Mouse (Mus musculus) kidney, embryonic 14.5 days (tissue): Measurements from ENCODE around the gene Tarbp2. TPM values are rescaled to one million over a fixed set of nuclear protein-coding genes. Genes with fewer than 3 reads are reported as not detected.

Experiments
- ATAC-seq: fragments of 200-750 bp; cut with Nextera tagmentation; 2 replicates; pipeline ENCODE4 v1.8.0; 2017; ENCODE audit warnings: moderate number of reproducible peaks, mild to moderate bottlenecking, moderate TSS enrichment, moderate library complexity; ENCODE audit not compliant: low FRiP score, low TSS enrichment
- H3K27ac ChIP-seq: fragments of 300-500 bp; sonication (generic); 2 replicates; pipeline ENCODE4 v1.5.1; 2014; ENCODE audit warnings: low read depth, mild to moderate bottlenecking, low read length, moderate library complexity, mixed read lengths
- H3K27me3 ChIP-seq: fragments of 300-500 bp; sonication (generic); 2 replicates; pipeline ENCODE4 v1.6.1; 2014; ENCODE audit warnings: mild to moderate bottlenecking, low read length; ENCODE audit not compliant: control insufficient read depth, insufficient read depth
- H3K36me3 ChIP-seq: fragments of 300-500 bp; sonication (generic); 2 replicates; pipeline ENCODE4 v1.6.1; 2014; ENCODE audit warnings: low read length, mixed read lengths; ENCODE audit not compliant: control insufficient read depth, insufficient read depth
- H3K4me1 ChIP-seq: fragments of 300-500 bp; sonication (generic); 2 replicates; pipeline ENCODE4 v1.6.1; 2014; ENCODE audit warnings: low read length, mixed read lengths; ENCODE audit not compliant: control insufficient read depth, insufficient read depth
- H3K4me2 ChIP-seq: fragments of 300-500 bp; sonication (generic); replicated peaks from 2 replicates; pipeline ENCODE4 v1.6.1; 2014; ENCODE audit warnings: low read depth, mild to moderate bottlenecking, low read length
- H3K4me3 ChIP-seq: fragments of 300-500 bp; sonication (generic); 2 replicates; pipeline ENCODE4 v1.5.1; 2014; ENCODE audit warnings: mild to moderate bottlenecking, low read length
- H3K9ac ChIP-seq: fragments of 300-500 bp; sonication (generic); 2 replicates; pipeline ENCODE4 v1.6.1; 2014; ENCODE audit warnings: low read depth, mild to moderate bottlenecking, low read length, moderate library complexity
- H3K9me3 ChIP-seq: fragments of 300-500 bp; sonication (generic); 2 replicates; pipeline ENCODE4 v1.6.1; 2016; ENCODE audit warnings: low read length; ENCODE audit not compliant: control insufficient read depth
- WGBS: fragments of 180-500 bp; shearing (Covaris S2); extraction: QIAGEN DNeasy Blood & Tissue Kit; methylation state at CpG from one replicate; pipeline ENCODE4 v1.1.7; 2014; 5-methylcytosine and 5-hydroxymethylcytosine counted together
- polyA plus RNA-seq: library from polyadenylated mRNA; unstranded; fragments of >200 nt; fragmentation: Nextera tagmentation; extraction: Ambion mirVana; gene quantifications from 2 replicates; pipeline ENCODE4 v1.2.1, GENCODE M21; 2014

Tarbp2 gene
- polyA plus RNA-seq, 1 experiment from 2014 or later: 89.1 TPM

DNA sequence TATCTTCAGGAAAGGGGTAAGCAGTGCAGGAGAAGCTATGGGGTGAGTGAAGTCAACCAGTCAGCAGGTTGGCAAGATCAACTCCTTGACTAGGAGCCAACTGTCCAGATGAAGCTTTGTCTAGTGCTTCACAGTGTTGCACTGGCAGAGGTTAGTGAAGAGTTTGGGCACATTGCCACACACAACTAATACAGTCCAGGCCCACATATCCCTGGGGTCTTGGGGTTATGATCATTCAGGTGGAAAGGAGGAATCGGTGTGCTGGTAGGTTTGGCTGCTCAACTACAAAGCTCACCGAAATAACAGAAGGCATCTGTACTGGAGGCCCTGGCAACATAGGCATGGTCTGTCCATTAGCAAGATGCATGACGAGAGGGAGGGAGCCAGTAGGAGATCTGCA, 29.5 kb downstream of the Tarbp2 start:
- H3K4me3 ChIP-seq: no peak overlapping the region
- peaks cover 50% of the 10 kb centered on the region for H3K36me3 ChIP-seq
- ATAC-seq: no peak
- H3K4me2 ChIP-seq: no peak overlapping the region
- no peaks in the 10 kb centered on the region for H3K9me3 ChIP-seq
- H3K4me1 ChIP-seq: no peaks in the 10 kb centered on the region
- no peaks in the 10 kb centered on the region for H3K27me3 ChIP-seq
- H3K9ac ChIP-seq: no peak overlapping the region
- H3K27ac ChIP-seq: no peak overlapping the region
- WGBS: 90% methylated on average over 3 of the region's 3 CpGs

GRCm38 (mm10) chr15:102552599-102552998, 34.6 kb downstream of the Tarbp2 start:
- Histone ChIP-seq H3K9ac (no peak overlapping the region), H3K4me1 (no peaks in the 10 kb centered on the region), H3K4me2 (no peak overlapping the region), H3K27me3 (no peaks in the 10 kb centered on the region), H3K27ac (no peak overlapping the region), H3K9me3 (no peaks in the 10 kb centered on the region), H3K4me3 (no peak overlapping the region), H3K36me3 (peaks cover 56% of the 10 kb centered on the region)
- ATAC-seq: no peak
- 96% methylated on average over 5 of the region's 5 CpGs for WGBS

DNA sequence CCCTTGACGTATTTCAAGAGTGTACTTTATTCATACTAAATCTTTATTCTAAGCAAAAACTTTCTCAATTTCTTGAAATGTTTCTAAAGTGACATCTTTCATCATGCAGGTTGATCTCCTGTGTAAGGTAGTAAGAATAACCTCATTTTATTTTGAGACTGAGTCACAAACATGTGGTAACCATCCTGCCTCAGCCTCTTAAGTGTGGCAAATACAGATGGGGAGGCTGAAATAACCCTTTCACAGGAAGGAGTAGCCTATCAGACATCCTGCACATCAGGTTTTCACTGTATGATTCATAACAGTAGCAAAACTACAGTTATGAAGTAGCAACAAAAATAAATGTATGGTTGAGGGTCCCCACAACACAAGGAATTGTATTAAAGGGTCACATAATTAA, 37.6 kb downstream of the Tarbp2 start:
- 98% methylated on average over 1 of the region's 1 CpGs for WGBS
- Histone ChIP-seq H3K27me3 (no peaks in the 10 kb centered on the region), H3K4me3 (no peak overlapping the region), H3K9me3 (no peaks in the 10 kb centered on the region), H3K4me1 (no peaks in the 10 kb centered on the region), H3K36me3 (peaks cover 51% of the 10 kb centered on the region), H3K9ac (no peak overlapping the region), H3K4me2 (no peak overlapping the region), H3K27ac (no peak overlapping the region)
- no peak for ATAC-seq

DNA sequence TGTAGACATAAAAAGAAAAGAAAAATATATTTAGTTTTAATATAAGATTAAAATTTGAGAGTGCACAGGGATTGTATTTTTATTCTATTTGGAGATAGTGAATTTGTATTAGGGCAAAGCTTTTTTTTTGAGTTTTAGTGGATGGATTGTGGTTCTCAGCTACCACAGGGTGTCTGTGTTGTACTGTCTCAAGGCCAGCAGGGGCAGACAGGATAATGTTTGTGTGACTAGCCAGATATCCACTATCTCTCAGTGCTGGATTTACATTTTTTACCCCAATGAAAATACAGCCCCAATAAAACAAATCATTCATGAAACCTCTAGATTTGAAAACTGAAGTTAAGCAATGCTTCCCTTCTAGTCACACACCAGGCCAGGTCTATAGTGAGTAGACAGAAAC, 39.6 kb downstream of the Tarbp2 start:
- H3K4me3 ChIP-seq: no peak overlapping the region
- H3K27me3 ChIP-seq: no peaks in the 10 kb centered on the region
- no peak overlapping the region for H3K9ac ChIP-seq
- H3K27ac ChIP-seq: no peak overlapping the region
- no peaks in the 10 kb centered on the region for H3K9me3 ChIP-seq
- H3K4me1 ChIP-seq: no peaks in the 10 kb centered on the region
- peaks cover 39% of the 10 kb centered on the region for H3K36me3 ChIP-seq
- no peak for ATAC-seq
- H3K4me2 ChIP-seq: no peak overlapping the region

DNA sequence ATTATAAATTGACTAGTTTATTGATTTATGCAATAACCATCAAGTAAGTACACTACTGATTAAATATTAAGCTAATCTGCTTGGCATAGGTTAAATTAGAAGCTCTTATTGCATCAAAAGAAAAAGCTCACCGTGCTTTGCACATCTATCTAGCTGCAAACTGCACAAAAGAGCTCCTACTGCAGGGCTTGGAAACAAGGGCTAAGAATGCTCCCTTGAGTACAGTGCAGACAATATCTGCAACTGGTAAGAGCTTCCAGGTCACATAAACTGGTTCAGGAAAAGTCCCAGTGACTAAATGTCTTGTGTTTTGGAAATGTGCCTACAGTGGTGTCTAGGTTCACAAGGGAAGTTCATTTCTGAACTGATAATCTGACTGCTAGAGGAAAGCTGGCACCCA, 44.5 kb downstream of the Tarbp2 start:
- WGBS: 93% methylated on average over 1 of the region's 1 CpGs
- Histone ChIP-seq H3K27ac (no peak overlapping the region), H3K9me3 (no peaks in the 10 kb centered on the region), H3K4me3 (no peak overlapping the region), H3K4me2 (no peak overlapping the region), H3K4me1 (no peaks in the 10 kb centered on the region), H3K27me3 (no peaks in the 10 kb centered on the region), H3K9ac (no peak overlapping the region), H3K36me3 (peaks cover 8% of the 10 kb centered on the region; the same call in 1 of the 2 replicates)
- no peak for ATAC-seq

GRCm38 (mm10) chr15:102563061-102563460, 45.1 kb downstream of the Tarbp2 start:
- no peak for ATAC-seq
- Histone ChIP-seq H3K36me3 (peaks cover 8% of the 10 kb centered on the region; the same call in 1 of the 2 replicates), H3K27ac (no peak overlapping the region), H3K27me3 (no peaks in the 10 kb centered on the region), H3K4me2 (no peak overlapping the region), H3K9ac (no peak overlapping the region), H3K9me3 (no peaks in the 10 kb centered on the region), H3K4me1 (no peaks in the 10 kb centered on the region), H3K4me3 (no peak overlapping the region)
- 93% methylated on average over 3 of the region's 3 CpGs for WGBS

DNA sequence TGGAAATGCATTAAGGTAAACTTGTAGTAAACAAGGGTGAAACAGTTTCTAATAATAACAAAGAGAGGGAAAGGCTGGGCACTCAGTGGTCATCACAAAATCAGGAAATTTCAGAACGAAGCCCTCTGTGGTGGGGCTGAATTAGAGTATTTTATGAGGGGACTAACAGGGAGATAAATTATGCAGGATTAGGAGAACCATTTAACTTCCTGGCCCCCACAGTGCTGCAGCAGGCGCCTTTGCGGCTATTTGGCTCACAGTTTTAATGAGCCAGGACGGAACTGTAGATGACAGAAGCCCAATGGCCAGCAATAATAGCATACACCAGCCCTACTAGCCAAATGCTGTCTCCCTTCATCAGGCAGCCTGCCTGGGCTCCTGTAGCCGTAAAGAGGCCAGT, 45.7 kb downstream of the Tarbp2 start:
- H3K9me3 ChIP-seq: no peaks in the 10 kb centered on the region
- no peak for ATAC-seq
- H3K27me3 ChIP-seq: no peaks in the 10 kb centered on the region
- peaks cover 8% of the 10 kb centered on the region; the same call in 1 of the 2 replicates for H3K36me3 ChIP-seq
- H3K27ac ChIP-seq: no peak overlapping the region
- WGBS: 69% methylated on average over 5 of the region's 5 CpGs
- H3K4me3 ChIP-seq: no peak overlapping the region
- H3K9ac ChIP-seq: no peak overlapping the region
- no peaks in the 10 kb centered on the region for H3K4me1 ChIP-seq
- no peak overlapping the region for H3K4me2 ChIP-seq

DNA sequence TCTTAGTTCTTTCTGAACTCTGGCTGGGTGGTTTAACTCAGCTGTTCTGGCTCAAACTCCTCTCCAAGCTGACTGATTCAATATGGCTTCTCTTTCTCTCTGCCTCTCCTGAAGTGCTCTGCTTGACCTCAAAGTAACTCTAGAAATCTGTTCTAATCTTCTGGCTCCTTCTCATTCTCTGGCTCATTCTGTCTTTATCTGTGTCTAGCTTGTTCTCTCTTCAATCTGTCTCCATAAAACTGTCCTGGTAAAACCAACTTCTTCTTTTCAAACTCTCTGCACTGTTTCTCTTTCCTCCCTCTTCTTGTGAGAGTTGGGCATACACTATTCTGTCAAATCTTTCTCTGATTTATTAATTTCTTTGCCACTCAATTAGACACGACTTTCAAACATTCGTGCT, 49.9 kb downstream of the Tarbp2 start:
- H3K36me3 ChIP-seq: peaks cover 3% of the 10 kb centered on the region; the same call in 1 of the 2 replicates
- no peak overlapping the region for H3K9ac ChIP-seq
- no peak for ATAC-seq
- no peak overlapping the region for H3K4me3 ChIP-seq
- H3K27ac ChIP-seq: no peak overlapping the region
- no peaks in the 10 kb centered on the region for H3K9me3 ChIP-seq
- 79% methylated on average over 2 of the region's 2 CpGs for WGBS
- H3K4me2 ChIP-seq: no peak overlapping the region
- H3K4me1 ChIP-seq: no peaks in the 10 kb centered on the region
- H3K27me3 ChIP-seq: no peaks in the 10 kb centered on the region

- Histone ChIP-seq H3K9ac (no peak overlapping the region), H3K4me2 (no peak overlapping the region), H3K9me3 (no peaks in the 10 kb centered on the region), H3K36me3 (no peaks in the 10 kb centered on the region), H3K4me1 (no peaks in the 10 kb centered on the region), H3K4me3 (no peak overlapping the region), H3K27ac (no peak overlapping the region), H3K27me3 (no peaks in the 10 kb centered on the region)
- ATAC-seq: no peak
- WGBS: 23% methylated on average over 3 of the region's 3 CpGs
These were observed 54.1 kb downstream of the Tarbp2 start for GRCm38 (mm10) chr15:102572081-102572480.
